Mouse (Mus musculus) natural killer cell, adult 2 months (primary cell): ENCODE results near the gene Clec12a.
"Not testable (repeated sequence)": the region's sequence is repeated elsewhere in the genome, so short reads cannot be mapped to it uniquely, and the experiment has no call there.

Experiments used
- DNase-seq, 2 experiments: peaks; one replicate each; pipeline ENCODE4 v3.0.0; 2022; ENCODE audit warnings: low spot score in 2 of 2

Clec12a gene

GRCm38 (mm10) chr6:129342391-129342790, at the start of gene Clec12a:
Clec12a (plus strand) TSS chr6:129342691.
- DNase-seq: not testable (repeated sequence)

- DNase-seq: no peak
Measured at GRCm38 (mm10) chr6:129304180-129304579, 38.3 kb upstream of the Clec12a start.

- DNase-seq: no peak
Measured at GRCm38 (mm10) chr6:129312499-129312898, 30.0 kb upstream of the Clec12a start.

- DNase-seq: no peak
Measured at GRCm38 (mm10) chr6:129314655-129315168, 27.8 kb upstream of the Clec12a start.

GRCm38 (mm10) chr6:129315698-129316097, 26.8 kb upstream of the Clec12a start:
- DNase-seq: no peak

- DNase-seq: no peak
Measured at GRCm38 (mm10) chr6:129316463-129316862, 26.0 kb upstream of the Clec12a start.

GRCm38 (mm10) chr6:129318395-129318794, 24.1 kb upstream of the Clec12a start:
- DNase-seq: peak in 1 of 2 experiments; percentile 17

- DNase-seq: no peak
Measured at GRCm38 (mm10) chr6:129319331-129319730, 23.2 kb upstream of the Clec12a start.

GRCm38 (mm10) chr6:129326016-129326415, 16.5 kb upstream of the Clec12a start:
- peak in 1 of 2 experiments; percentile 26 for DNase-seq

GRCm38 (mm10) chr6:129326568-129327150, 15.8 kb upstream of the Clec12a start:
- no peak for DNase-seq

- DNase-seq: no peak
Measured at GRCm38 (mm10) chr6:129331610-129332009, 10.9 kb upstream of the Clec12a start, which contains the start of gene 4922502D21Rik. 4922502D21Rik (minus strand) TSS chr6:129331796.

GRCm38 (mm10) chr6:129333674-129334078, 8.8 kb upstream of the Clec12a start:
- DNase-seq: peak; percentile 70 to 75

GRCm38 (mm10) chr6:129337751-129338150, 4.7 kb upstream of the Clec12a start:
- DNase-seq: no peak

- no peak for DNase-seq
Measured at GRCm38 (mm10) chr6:129344408-129344807, 1.9 kb downstream of the Clec12a start.

GRCm38 (mm10) chr6:129349524-129350352, 7.2 kb downstream of the Clec12a start:
- peak in 1 of 2 experiments; percentile 45 for DNase-seq

- no peak for DNase-seq
Measured at GRCm38 (mm10) chr6:129351091-129351490, 8.6 kb downstream of the Clec12a start.

GRCm38 (mm10) chr6:129355774-129356173, 13.3 kb downstream of the Clec12a start:
- DNase-seq: no peak

GRCm38 (mm10) chr6:129356430-129356829, 13.9 kb downstream of the Clec12a start:
- no peak for DNase-seq

GRCm38 (mm10) chr6:129359515-129359914, 17.0 kb downstream of the Clec12a start:
- no peak for DNase-seq

- no peak for DNase-seq
Measured at GRCm38 (mm10) chr6:129363942-129364341, 21.5 kb downstream of the Clec12a start.

GRCm38 (mm10) chr6:129365959-129366359, 23.5 kb downstream of the Clec12a start:
- DNase-seq: peak; percentile 42 to 52

GRCm38 (mm10) chr6:129369374-129370132, 27.1 kb downstream of the Clec12a start:
- no peak for DNase-seq
